Mouse (Mus musculus): ENCODE measurements at regions not wholly inside any gene's neighbourhood (a gene's known extent, or its start where the extent isn't known, plus 50 kb on each side); places are given as distances from the start of the nearest gene placed in this dataset.
"Not testable (repeated sequence)": the region's sequence is repeated elsewhere in the genome, so short reads cannot be mapped to it uniquely, and the experiment has no call there.

GRCm38 (mm10) chr9:43857988-43858387, 114.2 kb downstream of the Nectin1 start:
- ATAC-seq (ENCODE audit: low FRiP score) (no peak), DNase-seq (ENCODE audit: low spot score, missing footprints) (no peak)
- no peak overlapping the region for H3K4me3 ChIP-seq (ENCODE audit: low read depth, low read length)
- no peak overlapping the region for H3K4me2 ChIP-seq
- WGBS, result 63% methylated on average over 2 of the region's 2 CpGs
- no peak overlapping the region for H3K27ac ChIP-seq (ENCODE audit: low read depth, low read length)
- peaks cover 12% of the 10 kb centered on the region for H3K27me3 ChIP-seq (ENCODE audit: control insufficient read depth, insufficient read depth, low read length)
- no peak overlapping the region for H3K9ac ChIP-seq (ENCODE audit: low read length)
- H3K36me3 ChIP-seq (ENCODE audit: control insufficient read depth, insufficient read depth, low read length), result no peaks in the 10 kb centered on the region
- H3K9me3 ChIP-seq (ENCODE audit: control insufficient read depth, low read length), result no peaks in the 10 kb centered on the region
- H3K4me1 ChIP-seq (ENCODE audit: control insufficient read depth, insufficient read depth, low read length), result peaks cover 8% of the 10 kb centered on the region; the same call in 1 of the 2 replicates

GRCm38 (mm10) chr9:43858761-43859160, 115.0 kb downstream of the Nectin1 start:
- peaks cover 18% of the 10 kb centered on the region for H3K27me3 ChIP-seq (ENCODE audit: control insufficient read depth, insufficient read depth, low read length)
- H3K9ac ChIP-seq (ENCODE audit: low read length), result no peak overlapping the region
- no peaks in the 10 kb centered on the region for H3K9me3 ChIP-seq (ENCODE audit: control insufficient read depth, low read length)
- H3K4me3 ChIP-seq (ENCODE audit: low read depth, low read length), result no peak overlapping the region
- 30% methylated on average over 6 of the region's 6 CpGs for WGBS
- H3K27ac ChIP-seq (ENCODE audit: low read depth, low read length), result no peak overlapping the region
- H3K36me3 ChIP-seq (ENCODE audit: control insufficient read depth, insufficient read depth, low read length), result no peaks in the 10 kb centered on the region
- peaks cover 14% of the 10 kb centered on the region; the same call in 1 of the 2 replicates for H3K4me1 ChIP-seq (ENCODE audit: control insufficient read depth, insufficient read depth, low read length)
- no peak overlapping the region for H3K4me2 ChIP-seq
- DNase-seq (ENCODE audit: low spot score, missing footprints) (no peak), ATAC-seq (ENCODE audit: low FRiP score) (no peak)

DNA sequence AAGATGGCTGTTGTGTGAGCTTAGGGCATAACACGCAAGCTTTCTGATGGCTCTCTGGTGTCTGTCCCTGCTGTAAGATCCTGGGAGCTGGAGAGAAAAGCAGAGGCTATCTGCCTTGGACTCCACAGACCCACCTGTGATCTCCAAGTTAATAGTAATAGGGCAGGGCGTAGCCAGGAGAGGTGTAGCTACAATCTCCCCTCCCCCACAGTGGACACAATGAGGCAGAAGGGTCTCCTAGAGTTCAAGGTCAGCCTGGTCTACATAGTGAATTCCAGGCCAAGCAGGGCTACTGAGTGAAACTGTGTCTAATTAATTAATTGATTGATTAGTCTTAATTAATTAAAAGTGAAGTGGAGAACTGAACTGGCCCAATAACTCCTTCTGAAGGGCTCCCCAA, 116.5 kb downstream of the Nectin1 start:
- H3K9me3 ChIP-seq (ENCODE audit: control insufficient read depth, low read length), result no peaks in the 10 kb centered on the region
- no peak for DNase-seq (ENCODE audit: low spot score, missing footprints)
- 91% methylated on average over 2 of the region's 2 CpGs for WGBS

DNA sequence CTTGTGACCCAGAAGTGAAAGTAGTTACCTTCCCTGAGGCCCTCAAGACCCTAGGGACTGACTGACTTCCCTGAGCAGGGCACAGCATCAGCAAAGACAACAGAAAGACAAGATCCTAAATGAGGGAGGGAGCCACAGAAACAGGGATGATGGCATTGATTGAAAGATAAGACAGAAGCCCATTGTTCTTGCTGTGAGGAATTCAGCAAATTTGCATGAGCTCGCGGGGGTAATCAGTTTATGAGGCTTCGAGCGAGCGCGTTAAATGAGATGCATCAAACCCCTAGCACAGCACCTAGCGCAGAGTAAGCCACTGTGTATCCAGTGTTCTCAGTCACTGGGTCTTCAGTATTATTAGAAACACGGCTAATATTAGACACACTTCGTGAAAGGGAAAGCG, 117.6 kb downstream of the Nectin1 start:
- DNase-seq (ENCODE audit: low spot score, missing footprints) (no peak), ATAC-seq (ENCODE audit: low FRiP score) (no peak)
- WGBS, result 39% methylated on average over 10 of the region's 10 CpGs
- Histone ChIP-seq H3K9me3 (ENCODE audit: control insufficient read depth, low read length) (no peaks in the 10 kb centered on the region), H3K36me3 (ENCODE audit: control insufficient read depth, insufficient read depth, low read length) (no peaks in the 10 kb centered on the region), H3K4me2 (no peak overlapping the region), H3K4me3 (ENCODE audit: low read depth, low read length) (no peak overlapping the region), H3K27ac (ENCODE audit: low read depth, low read length) (no peak overlapping the region), H3K9ac (ENCODE audit: low read length) (no peak overlapping the region), H3K27me3 (ENCODE audit: control insufficient read depth, insufficient read depth, low read length) (peaks cover 18% of the 10 kb centered on the region), H3K4me1 (ENCODE audit: control insufficient read depth, insufficient read depth, low read length) (peaks cover 11% of the 10 kb centered on the region)

More for the DNA sequence above, 116.5 kb downstream of the Nectin1 start:
- Histone ChIP-seq H3K4me1 (ENCODE audit: control insufficient read depth, insufficient read depth, low read length) (peaks cover 11% of the 10 kb centered on the region), H3K27me3 (ENCODE audit: control insufficient read depth, insufficient read depth, low read length) (peaks cover 18% of the 10 kb centered on the region), H3K27ac (ENCODE audit: low read depth, low read length) (no peak overlapping the region), H3K4me2 (no peak overlapping the region), H3K36me3 (ENCODE audit: control insufficient read depth, insufficient read depth, low read length) (no peaks in the 10 kb centered on the region), H3K4me3 (ENCODE audit: low read depth, low read length) (no peak overlapping the region), H3K9ac (ENCODE audit: low read length) (no peak overlapping the region)
- no peak for ATAC-seq (ENCODE audit: low FRiP score)

- H3K4me1 ChIP-seq (ENCODE audit: control insufficient read depth, insufficient read depth, low read length), result peaks cover 11% of the 10 kb centered on the region
- H3K36me3 ChIP-seq (ENCODE audit: control insufficient read depth, insufficient read depth, low read length); DNase-seq (ENCODE audit: low spot score, missing footprints); H3K4me2 ChIP-seq; ATAC-seq (ENCODE audit: low FRiP score); H3K9ac ChIP-seq (ENCODE audit: low read length); H3K9me3 ChIP-seq (ENCODE audit: control insufficient read depth, low read length); H3K27ac ChIP-seq (ENCODE audit: low read depth, low read length); H3K4me3 ChIP-seq (ENCODE audit: low read depth, low read length): not testable (repeated sequence)
- WGBS, result 26% methylated on average over 11 of the region's 11 CpGs
- H3K27me3 ChIP-seq (ENCODE audit: control insufficient read depth, insufficient read depth, low read length), result peaks cover 18% of the 10 kb centered on the region
Measured at GRCm38 (mm10) chr9:43862034-43862433, 118.2 kb downstream of the Nectin1 start.

- H3K9me3 ChIP-seq (ENCODE audit: control insufficient read depth, low read length), result no peaks in the 10 kb centered on the region
- peak overlapping the region; percentile 45 for H3K4me2 ChIP-seq
- no peaks in the 10 kb centered on the region for H3K36me3 ChIP-seq (ENCODE audit: control insufficient read depth, insufficient read depth, low read length)
- H3K27ac ChIP-seq (ENCODE audit: low read depth, low read length), result no peak overlapping the region; the same call in 1 of the 2 replicates
- WGBS, result 2% methylated on average over 30 of the region's 30 CpGs
- peaks cover 18% of the 10 kb centered on the region for H3K27me3 ChIP-seq (ENCODE audit: control insufficient read depth, insufficient read depth, low read length)
- DNase-seq (ENCODE audit: low spot score, missing footprints), result peak; percentile 91
- peak overlapping the region; percentile 13 for H3K4me3 ChIP-seq (ENCODE audit: low read depth, low read length)
- peak; percentile 84 for ATAC-seq (ENCODE audit: low FRiP score)
- H3K9ac ChIP-seq (ENCODE audit: low read length), result peak overlapping the region; percentile 27; the same call in 1 of the 2 replicates
- peaks cover 11% of the 10 kb centered on the region for H3K4me1 ChIP-seq (ENCODE audit: control insufficient read depth, insufficient read depth, low read length)
Measured at GRCm38 (mm10) chr9:43863609-43864397, 120.0 kb downstream of the Nectin1 start.

DNA sequence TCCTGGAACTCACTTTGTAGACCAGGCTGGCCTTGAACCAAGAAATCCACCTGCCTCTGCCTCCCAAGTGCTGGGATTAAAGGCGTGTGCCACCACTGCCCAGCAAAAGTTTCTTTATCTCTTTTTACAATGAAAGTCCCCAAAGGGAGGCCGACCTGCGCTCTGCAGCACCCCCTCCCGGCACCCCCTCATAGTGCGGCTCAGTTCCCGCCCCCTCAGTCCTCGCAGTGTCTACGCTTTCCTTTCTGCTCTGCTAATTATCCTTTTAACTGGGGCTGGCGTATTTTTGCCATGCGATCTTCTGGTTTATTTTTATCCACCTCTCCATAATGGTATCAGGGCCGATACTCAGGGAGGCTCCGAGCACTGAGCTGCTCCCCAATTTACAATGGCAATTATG, 123.0 kb downstream of the Nectin1 start:
- Histone ChIP-seq H3K9me3 (ENCODE audit: control insufficient read depth, low read length) (no peaks in the 10 kb centered on the region), H3K4me3 (ENCODE audit: low read depth, low read length) (no peak overlapping the region), H3K27me3 (ENCODE audit: control insufficient read depth, insufficient read depth, low read length) (peaks cover 15% of the 10 kb centered on the region), H3K9ac (ENCODE audit: low read length) (no peak overlapping the region), H3K27ac (ENCODE audit: low read depth, low read length) (no peak overlapping the region), H3K36me3 (ENCODE audit: control insufficient read depth, insufficient read depth, low read length) (no peaks in the 10 kb centered on the region), H3K4me2 (no peak overlapping the region), H3K4me1 (ENCODE audit: control insufficient read depth, insufficient read depth, low read length) (peaks cover 11% of the 10 kb centered on the region)
- no peak for ATAC-seq (ENCODE audit: low FRiP score)
- WGBS, result 76% methylated on average over 12 of the region's 12 CpGs
- no peak for DNase-seq (ENCODE audit: low spot score, missing footprints)

DNA sequence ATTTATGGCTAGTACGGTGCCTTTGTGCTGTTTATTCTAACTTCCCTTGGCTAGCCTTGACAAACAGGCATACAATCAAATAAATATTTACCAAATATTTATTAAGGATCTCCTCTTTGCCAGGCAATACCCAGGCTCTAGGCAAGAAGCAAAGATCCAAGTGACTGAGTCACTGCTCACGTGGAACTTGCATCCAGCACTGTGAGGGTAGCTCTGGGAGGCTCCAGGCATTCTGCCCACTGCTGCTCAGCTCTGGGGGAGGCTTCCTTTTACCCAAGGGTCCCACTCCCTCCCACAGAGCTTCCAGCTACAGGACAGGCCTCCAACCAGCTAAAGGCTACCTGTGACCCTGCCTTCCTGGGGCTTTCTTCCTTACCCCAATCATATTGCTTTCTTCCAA, 130.1 kb downstream of the Nectin1 start:
- 75% methylated on average over 2 of the region's 2 CpGs for WGBS
- no peak overlapping the region for H3K9ac ChIP-seq (ENCODE audit: low read length)
- DNase-seq (ENCODE audit: low spot score, missing footprints), result no peak
- no peak overlapping the region for H3K27ac ChIP-seq (ENCODE audit: low read depth, low read length)
- no peak for ATAC-seq (ENCODE audit: low FRiP score)
- no peak overlapping the region for H3K4me2 ChIP-seq
- no peak overlapping the region for H3K4me3 ChIP-seq (ENCODE audit: low read depth, low read length)
- H3K9me3 ChIP-seq (ENCODE audit: control insufficient read depth, low read length), result no peaks in the 10 kb centered on the region
- H3K36me3 ChIP-seq (ENCODE audit: control insufficient read depth, insufficient read depth, low read length), result no peaks in the 10 kb centered on the region
- H3K27me3 ChIP-seq (ENCODE audit: control insufficient read depth, insufficient read depth, low read length), result peaks cover 7% of the 10 kb centered on the region
- H3K4me1 ChIP-seq (ENCODE audit: control insufficient read depth, insufficient read depth, low read length), result no peaks in the 10 kb centered on the region

- DNase-seq (ENCODE audit: low spot score, missing footprints), result no peak
- H3K36me3 ChIP-seq (ENCODE audit: control insufficient read depth, insufficient read depth, low read length), result no peaks in the 10 kb centered on the region
- no peak overlapping the region for H3K4me2 ChIP-seq
- H3K9ac ChIP-seq (ENCODE audit: low read length), result no peak overlapping the region
- peaks cover 12% of the 10 kb centered on the region for H3K27me3 ChIP-seq (ENCODE audit: control insufficient read depth, insufficient read depth, low read length)
- WGBS, result 88% methylated on average over 5 of the region's 5 CpGs
- ATAC-seq (ENCODE audit: low FRiP score), result no peak
- no peak overlapping the region for H3K4me3 ChIP-seq (ENCODE audit: low read depth, low read length)
- no peak overlapping the region for H3K27ac ChIP-seq (ENCODE audit: low read depth, low read length)
- no peaks in the 10 kb centered on the region for H3K9me3 ChIP-seq (ENCODE audit: control insufficient read depth, low read length)
- peaks cover 3% of the 10 kb centered on the region for H3K4me1 ChIP-seq (ENCODE audit: control insufficient read depth, insufficient read depth, low read length)
Measured at GRCm38 (mm10) chr9:43874332-43874731, 130.5 kb downstream of the Nectin1 start.

Data from midbrain, embryonic 11.5 days (tissue).